Mouse (Mus musculus): ENCODE measurements at regions not wholly inside any gene's neighbourhood (a gene's known extent, or its start where the extent isn't known, plus 50 kb on each side); places are given as distances from the start of the nearest gene placed in this dataset.

GRCm38 (mm10) chr11:117599788-117600263 lies 54.3 kb upstream of the Tnrc6c start:
- TF ChIP-seq POLR2A (IDR thresholded peaks at IDR 0.05; ENCODE audit: low read depth, low read length), result no peak
- TF ChIP-seq CTCF (IDR thresholded peaks at IDR 0.05; ENCODE audit: borderline replicate concordance, insufficient read depth, low read length), result no peak
- no peaks in the 10 kb centered on the region for H3K4me1 ChIP-seq (ENCODE audit: control insufficient read depth, insufficient read depth, low read length)
- no peak overlapping the region for H3K4me3 ChIP-seq (ENCODE audit: insufficient read depth, low read length)
- no peak overlapping the region for H3K27ac ChIP-seq (ENCODE audit: insufficient read depth, low read length)

GRCm38 (mm10) chr11:117601147-117601546 lies 52.9 kb upstream of the Tnrc6c start:
- no peak overlapping the region for H3K27ac ChIP-seq (ENCODE audit: insufficient read depth, low read length)
- H3K4me1 ChIP-seq (ENCODE audit: control insufficient read depth, insufficient read depth, low read length), result no peaks in the 10 kb centered on the region
- no peak overlapping the region for H3K4me3 ChIP-seq (ENCODE audit: insufficient read depth, low read length)
- TF ChIP-seq CTCF (IDR thresholded peaks at IDR 0.05; ENCODE audit: borderline replicate concordance, insufficient read depth, low read length) (no peak), POLR2A (IDR thresholded peaks at IDR 0.05; ENCODE audit: low read depth, low read length) (no peak)

- no peak for TF ChIP-seq CTCF (IDR thresholded peaks at IDR 0.05; ENCODE audit: borderline replicate concordance, insufficient read depth, low read length)
- no peak for TF ChIP-seq POLR2A (IDR thresholded peaks at IDR 0.05; ENCODE audit: low read depth, low read length)
- Histone ChIP-seq H3K4me1 (ENCODE audit: control insufficient read depth, insufficient read depth, low read length) (no peaks in the 10 kb centered on the region), H3K4me3 (ENCODE audit: insufficient read depth, low read length) (no peak overlapping the region), H3K27ac (ENCODE audit: insufficient read depth, low read length) (no peak overlapping the region)
Observed at GRCm38 (mm10) chr11:117604019-117604418, 50.1 kb upstream of the Tnrc6c start.

Measured in embryonic fibroblast, embryonic 13.5 days (primary cell).